Mouse (Mus musculus): ENCODE results near the gene Htr2a. TPM values are rescaled to one million over a fixed set of nuclear protein-coding genes. Genes with fewer than 3 reads are reported as not detected.

Gene Htr2a
- 0.41 TPM for polyA plus RNA-seq (2014; fragmentation: Illumina TruSeq; extraction: RNeasy Lipid Tissue Mini Kit (QIAGEN cat#74804); ENCODE audit: low read depth, low replicate concordance)

GRCm38 (mm10) chr14:74640819-74641381 lies at the start of gene Htr2a:
Gene Htr2a, plus strand, starts transcription at chr14:74640840.

DNA sequence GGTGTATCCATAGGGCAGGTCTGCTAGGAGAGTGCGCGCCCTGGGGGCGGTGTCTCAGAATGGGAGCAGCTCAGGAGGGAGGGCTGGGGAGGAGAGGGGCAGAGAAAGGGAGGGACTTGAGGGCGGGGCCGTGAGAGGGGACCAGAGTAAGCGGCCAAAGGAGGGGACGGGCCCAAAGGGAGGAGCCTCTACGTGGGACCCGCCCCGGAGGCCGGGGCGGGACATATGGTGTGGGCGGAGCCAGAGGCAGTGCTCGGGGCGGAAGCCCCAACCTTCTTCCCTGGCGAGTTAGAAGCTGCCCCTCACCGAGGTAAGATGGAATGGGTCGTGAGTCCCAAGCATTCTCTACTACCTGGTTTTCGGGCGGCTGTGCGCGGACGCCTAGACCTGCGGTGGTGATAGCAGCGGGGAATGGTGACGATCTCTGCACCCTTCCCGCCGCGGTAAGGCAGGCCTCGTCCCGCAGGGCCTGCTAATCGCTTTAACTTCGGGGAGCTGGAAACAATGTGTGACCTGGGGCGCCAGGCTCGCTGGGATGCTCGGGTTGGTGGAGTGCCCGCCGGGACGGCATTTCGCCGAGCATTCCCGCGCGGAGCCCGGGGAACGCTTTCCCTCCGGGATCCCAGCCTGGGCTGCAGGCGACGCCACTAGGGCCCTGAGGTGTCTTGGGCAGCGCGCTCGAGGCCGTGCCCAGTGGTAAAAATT lies 91.6 kb downstream of the Htr2a start, which contains the start of gene Esd:
Esd (plus strand) TSS at position 219 of the 705 bp plus-strand sequence.

Other genes with a start within 250 kb of the Htr2a start
- 1,224 TPM for gene Esd, start 91.5 kb downstream of the Htr2a start, polyA plus RNA-seq (2014; fragmentation: Illumina TruSeq; extraction: RNeasy Lipid Tissue Mini Kit (QIAGEN cat#74804); ENCODE audit: low read depth, low replicate concordance)